Mouse (Mus musculus) ZHBTc4 (cell line): ENCODE measurements at regions not wholly inside any gene's neighbourhood (a gene's known extent, or its start where the extent isn't known, plus 50 kb on each side); places are given as distances from the start of the nearest gene placed in this dataset.
"Not testable (repeated sequence)": the region's sequence is repeated elsewhere in the genome, so short reads cannot be mapped to it uniquely, and the experiment has no call there.

Source experiments
- DNase-seq: peaks from one replicate; pipeline ENCODE4 v3.0.0-alpha.2; 2011; ENCODE audit warnings: low read depth, low spot score

- no peak for DNase-seq
Measured at GRCm38 (mm10) chr17:50346451-50347192, 53.2 kb upstream of the Dazl start.

- DNase-seq, result not testable (repeated sequence)
Measured at GRCm38 (mm10) chr17:50353818-50354217, 60.4 kb upstream of the Dazl start.

GRCm38 (mm10) chr17:50354357-50354756 lies 60.9 kb upstream of the Dazl start:
- no peak for DNase-seq

GRCm38 (mm10) chr17:50361657-50362233 lies 68.3 kb upstream of the Dazl start:
- DNase-seq, result no peak

- DNase-seq, result no peak
Measured at GRCm38 (mm10) chr17:50365396-50365795, 72.0 kb upstream of the Dazl start.

GRCm38 (mm10) chr17:50366181-50366580 lies 72.7 kb upstream of the Dazl start:
- DNase-seq, result no peak

GRCm38 (mm10) chr17:50369216-50369875 lies 75.9 kb upstream of the Dazl start:
- no peak for DNase-seq

GRCm38 (mm10) chr17:50370484-50370883 lies 77.0 kb upstream of the Dazl start:
- DNase-seq, result no peak

- no peak for DNase-seq
Measured at GRCm38 (mm10) chr17:50373496-50374141, 80.2 kb upstream of the Dazl start.

GRCm38 (mm10) chr17:50375465-50375864 lies 82.0 kb upstream of the Dazl start:
- no peak for DNase-seq

- no peak for DNase-seq
Measured at GRCm38 (mm10) chr17:50376708-50377107, 83.3 kb upstream of the Dazl start.

- DNase-seq, result no peak
Measured at GRCm38 (mm10) chr17:50378141-50378727, 84.8 kb upstream of the Dazl start.

GRCm38 (mm10) chr17:50388715-50389710 lies 95.6 kb upstream of the Dazl start:
- DNase-seq, result no peak

GRCm38 (mm10) chr17:50390151-50390550 lies 96.7 kb upstream of the Dazl start:
- no peak for DNase-seq

- no peak for DNase-seq
Measured at GRCm38 (mm10) chr17:50391207-50391606, 97.8 kb upstream of the Dazl start.

- no peak for DNase-seq
Measured at GRCm38 (mm10) chr17:50391996-50392395, 98.6 kb upstream of the Dazl start.

GRCm38 (mm10) chr17:50392428-50392827 lies 99.0 kb upstream of the Dazl start:
- DNase-seq, result no peak

GRCm38 (mm10) chr17:50392966-50393365 lies 99.5 kb upstream of the Dazl start:
- no peak for DNase-seq

GRCm38 (mm10) chr17:50393698-50394097 lies 100.3 kb upstream of the Dazl start:
- DNase-seq, result no peak

- no peak for DNase-seq
Measured at GRCm38 (mm10) chr17:50394801-50395200, 101.4 kb upstream of the Dazl start.

GRCm38 (mm10) chr17:50395669-50396068 lies 102.2 kb upstream of the Dazl start:
- peak; percentile 22 for DNase-seq
